Comparison of ENCODE assay signal across 10 mouse cellular contexts in the genomic region with DNA sequence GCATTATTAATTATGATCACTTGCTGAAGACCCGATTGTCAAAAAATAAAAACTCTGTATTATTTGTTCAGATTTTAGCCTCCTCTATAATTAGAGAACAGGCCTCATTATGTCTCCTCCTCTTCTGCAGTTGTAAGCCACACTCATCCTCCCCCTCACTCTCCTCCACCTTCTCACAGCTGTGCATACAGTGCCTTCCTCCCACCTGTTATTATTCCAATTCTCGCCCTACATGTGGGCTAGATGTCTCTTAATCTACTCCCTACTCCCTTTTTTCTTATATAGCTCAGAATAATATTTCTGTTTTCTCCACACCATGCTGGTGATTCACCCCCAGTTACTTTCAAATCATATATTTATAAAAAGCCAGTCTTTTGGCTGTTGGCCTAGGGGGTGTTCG.
"Had no signal": no experiment of that assay in that cellular context is flagged by ENCODE, and none has a peak within 500 bp of the region (broad histone marks: within the 10 kb centered on the region; RNA-seq: fewer than 3 reads in every experiment).

No protein-coding gene starts in this region.

- H3K4me2 ChIP-seq: limb, embryonic 12.5 days; midbrain, embryonic 12.5 days; stomach, embryonic 15.5 days had no signal

- H3K9ac ChIP-seq: limb, embryonic 12.5 days; liver, embryonic 14.5 days; midbrain, embryonic 12.5 days; stomach, embryonic 15.5 days had no signal

- ATAC-seq: midbrain, embryonic 16.5 days had no signal

- H3K4me3 ChIP-seq: limb, embryonic 12.5 days; midbrain, embryonic 12.5 days; stomach, embryonic 15.5 days had no signal

- H3K36me3 ChIP-seq: stomach, embryonic 15.5 days had no signal

- DNase-seq: kidney, adult 18-20 months; kidney, postnatal 25 days; liver; lung, adult 18-20 months; thymus, postnatal 36 days had no signal

- H3K27me3 ChIP-seq: limb, embryonic 12.5 days; midbrain, embryonic 12.5 days; stomach, embryonic 15.5 days had no signal

- H3K27ac ChIP-seq: limb, embryonic 12.5 days; liver, embryonic 14.5 days; midbrain, embryonic 12.5 days; stomach, embryonic 15.5 days had no signal

- H3K4me1 ChIP-seq: limb, embryonic 12.5 days; midbrain, embryonic 12.5 days; stomach, embryonic 15.5 days had no signal

- H3K9me3 ChIP-seq: limb, embryonic 12.5 days; midbrain, embryonic 12.5 days; stomach, embryonic 15.5 days had no signal
